Mouse (Mus musculus): ENCODE results near the gene Ccdc59. TPM values are rescaled to one million over a fixed set of nuclear protein-coding genes. Genes with fewer than 3 reads are reported as not detected.

Gene Ccdc59
- polyA plus RNA-seq, 1 experiment from 2014 or later, result 34.2 TPM

DNA sequence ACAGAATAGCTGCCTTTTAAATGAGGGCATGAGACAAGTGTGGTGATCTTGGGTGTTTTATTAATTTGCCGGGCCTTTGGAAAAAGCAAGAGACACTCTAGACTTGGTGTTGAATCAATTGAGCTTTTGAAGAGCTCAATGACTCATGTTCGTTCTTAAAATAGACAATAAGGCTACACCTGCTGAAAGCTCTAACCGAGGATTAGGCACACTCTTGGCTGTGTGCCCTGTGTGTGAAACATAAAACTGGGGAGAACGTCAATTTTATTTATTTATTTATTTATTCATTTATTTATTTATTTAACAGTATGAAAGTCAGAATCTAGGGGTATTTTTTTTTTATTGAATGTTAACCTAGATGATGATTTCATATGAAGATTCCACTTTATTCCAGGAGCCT, 10.3 kb downstream of the Ccdc59 start:
- no peak overlapping the region for H3K27ac ChIP-seq
- no peak overlapping the region for H3K4me2 ChIP-seq
- H3K36me3 ChIP-seq, result peaks cover 45% of the 10 kb centered on the region
- H3K4me3 ChIP-seq (replicated peaks), result no peak overlapping the region
- no peaks in the 10 kb centered on the region for H3K27me3 ChIP-seq
- ATAC-seq (ENCODE audit: low read depth), result no peak
- no peaks in the 10 kb centered on the region for H3K9me3 ChIP-seq (replicated peaks)
- WGBS (ENCODE audit: insufficient replicate concordance), result 75% methylated on average over 4 of the region's 4 CpGs
- no peak for DNase-seq
- H3K4me1 ChIP-seq (replicated peaks), result no peaks in the 10 kb centered on the region
- H3K9ac ChIP-seq, result no peak overlapping the region

DNA sequence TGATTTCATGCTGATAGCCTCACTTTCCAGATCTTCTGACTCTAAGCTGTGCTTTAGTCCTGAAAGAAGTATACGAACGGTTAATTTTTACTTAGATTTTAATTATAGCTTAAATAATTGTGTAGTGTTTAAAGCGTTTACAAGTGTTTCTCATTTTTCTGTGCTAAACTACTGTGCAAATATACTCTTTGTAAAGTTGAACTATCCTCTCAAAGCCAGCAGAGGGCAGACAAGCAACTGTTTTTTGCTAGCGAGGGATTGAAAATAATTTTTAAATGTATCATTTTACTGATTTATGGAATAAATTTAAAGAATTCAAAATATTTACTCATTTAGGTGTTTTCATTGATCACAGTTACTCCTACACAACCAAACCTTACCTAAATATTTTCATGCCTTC, 26.4 kb downstream of the Ccdc59 start:
- Histone ChIP-seq H3K27ac (no peak overlapping the region), H3K27me3 (no peaks in the 10 kb centered on the region), H3K4me1 (replicated peaks) (no peaks in the 10 kb centered on the region), H3K4me2 (no peak overlapping the region), H3K4me3 (replicated peaks) (no peak overlapping the region), H3K9me3 (replicated peaks) (no peaks in the 10 kb centered on the region), H3K9ac (no peak overlapping the region), H3K36me3 (no peaks in the 10 kb centered on the region)
- ATAC-seq (ENCODE audit: low read depth), result no peak
- no peak for DNase-seq
- WGBS (ENCODE audit: insufficient replicate concordance), result 44% methylated on average over 4 of the region's 4 CpGs

Other genes with a start within 250 kb of the Ccdc59 start
- 5.3 and 7.6 TPM in 2 replicates for gene Mettl25, start 313 bp downstream of the Ccdc59 start, polyA plus RNA-seq (2015; fragmentation: Nextera tagmentation; extraction: Ambion mirVana)